Mouse (Mus musculus): ENCODE measurements at regions not wholly inside any gene's neighbourhood (a gene's known extent, or its start where the extent isn't known, plus 50 kb on each side); places are given as distances from the start of the nearest gene placed in this dataset.

- no peak overlapping the region for H3K9ac ChIP-seq (replicated peaks)
- H3K27ac ChIP-seq = no peak overlapping the region
- no peaks in the 10 kb centered on the region for H3K9me3 ChIP-seq (ENCODE audit: control insufficient read depth, low read length)
- H3K4me3 ChIP-seq (ENCODE audit: insufficient read depth in 1 of 2, low read depth in 2 of 2, low read length in 2 of 2) = no peak overlapping the region
- no peak overlapping the region for H3K4me2 ChIP-seq (ENCODE audit: low read depth)
- DNase-seq (ENCODE audit: low read depth in 3 of 3, low spot score in 3 of 3) = no peak
- no peaks in the 10 kb centered on the region for H3K4me1 ChIP-seq (replicated peaks; ENCODE audit: control insufficient read depth in 2 of 2, insufficient read depth in 2 of 2, low read length in 1 of 2)
- no peak for ATAC-seq (ENCODE audit: insufficient read depth)
- 57% methylated on average over 5 of the region's 5 CpGs for WGBS (ENCODE audit: insufficient replicate concordance)
- H3K36me3 ChIP-seq (replicated peaks; ENCODE audit: control insufficient read depth, insufficient read depth, low read depth) = no peaks in the 10 kb centered on the region
- TF ChIP-seq EP300 (IDR thresholded peaks at IDR 0.05; ENCODE audit: low read depth) (no peak), CTCF (IDR thresholded peaks at IDR 0.05; ENCODE audit: low read depth) (no peak)
- no peaks in the 10 kb centered on the region for H3K27me3 ChIP-seq (ENCODE audit: control insufficient read depth, insufficient read depth, low read length)
These were observed 84.0 kb upstream of the Arrdc3 start for GRCm38 (mm10) chr13:80798863-80799817.

GRCm38 (mm10) chr13:80806172-80806571 is 77.0 kb upstream of the Arrdc3 start:
- ATAC-seq (ENCODE audit: insufficient read depth) (no peak), DNase-seq (ENCODE audit: low read depth in 3 of 3, low spot score in 3 of 3) (peak in 2 of 3 experiments; percentile 3 to 4)
- no peak overlapping the region for H3K4me2 ChIP-seq (ENCODE audit: low read depth)
- no peak overlapping the region for H3K4me3 ChIP-seq (ENCODE audit: insufficient read depth in 1 of 2, low read depth in 2 of 2, low read length in 2 of 2)
- H3K27me3 ChIP-seq (ENCODE audit: control insufficient read depth, insufficient read depth, low read length) = no peaks in the 10 kb centered on the region
- no peaks in the 10 kb centered on the region for H3K9me3 ChIP-seq (ENCODE audit: control insufficient read depth, low read length)
- no peak overlapping the region for H3K27ac ChIP-seq
- no peaks in the 10 kb centered on the region for H3K4me1 ChIP-seq (replicated peaks; ENCODE audit: control insufficient read depth in 2 of 2, insufficient read depth in 2 of 2, low read length in 1 of 2)
- WGBS (ENCODE audit: insufficient replicate concordance) = 29% methylated on average over 2 of the region's 2 CpGs
- H3K36me3 ChIP-seq (replicated peaks; ENCODE audit: control insufficient read depth, insufficient read depth, low read depth) = no peaks in the 10 kb centered on the region
- H3K9ac ChIP-seq (replicated peaks) = no peak overlapping the region
- TF ChIP-seq CTCF (IDR thresholded peaks at IDR 0.05; ENCODE audit: low read depth) (peak; percentile 63), EP300 (IDR thresholded peaks at IDR 0.05; ENCODE audit: low read depth) (no peak)

- H3K27me3 ChIP-seq (ENCODE audit: control insufficient read depth, insufficient read depth, low read length) = no peaks in the 10 kb centered on the region
- no peaks in the 10 kb centered on the region for H3K9me3 ChIP-seq (ENCODE audit: control insufficient read depth, low read length)
- no peaks in the 10 kb centered on the region for H3K36me3 ChIP-seq (replicated peaks; ENCODE audit: control insufficient read depth, insufficient read depth, low read depth)
- TF ChIP-seq CTCF (IDR thresholded peaks at IDR 0.05; ENCODE audit: low read depth) (no peak), EP300 (IDR thresholded peaks at IDR 0.05; ENCODE audit: low read depth) (no peak)
- no peaks in the 10 kb centered on the region for H3K4me1 ChIP-seq (replicated peaks; ENCODE audit: control insufficient read depth in 2 of 2, insufficient read depth in 2 of 2, low read length in 1 of 2)
- no peak overlapping the region for H3K27ac ChIP-seq
- DNase-seq (ENCODE audit: low read depth in 3 of 3, low spot score in 3 of 3) (no peak), ATAC-seq (ENCODE audit: insufficient read depth) (no peak)
- no peak overlapping the region for H3K9ac ChIP-seq (replicated peaks)
- no peak overlapping the region for H3K4me3 ChIP-seq (ENCODE audit: insufficient read depth in 1 of 2, low read depth in 2 of 2, low read length in 2 of 2)
- H3K4me2 ChIP-seq (ENCODE audit: low read depth) = no peak overlapping the region
These were observed 56.1 kb upstream of the Arrdc3 start for GRCm38 (mm10) chr13:80827037-80827471.
